Mouse (Mus musculus) brown adipose tissue, adult 24 weeks (tissue): ENCODE results near the gene Gpatch8. TPM values are rescaled to one million over a fixed set of nuclear protein-coding genes. Genes with fewer than 3 reads are reported as not detected.
A peak's percentile ranks its signal among the peaks of the same experiment; 100 is the strongest.
"Not testable (repeated sequence)": the region's sequence is repeated elsewhere in the genome, so short reads cannot be mapped to it uniquely, and the experiment has no call there.

Experiments
- H3K27ac ChIP-seq: fragments of 200-500 bp; replicated peaks from 2 replicates; pipeline ENCODE4 v1.5.1; 2012; ENCODE audit warnings: low read depth, mild to moderate bottlenecking, low read length
- H3K4me1 ChIP-seq: fragments of 200-500 bp; 2 replicates; pipeline ENCODE4 v1.6.1; 2012; ENCODE audit warnings: low read length, mixed read lengths; ENCODE audit not compliant: control insufficient read depth, insufficient read depth, insufficient read length
- H3K4me3 ChIP-seq: fragments of 200-500 bp; 2 replicates; pipeline ENCODE4 v1.5.1; 2012; ENCODE audit warnings: low read depth, mild to moderate bottlenecking, low read length, moderate library complexity; ENCODE audit not compliant: insufficient read depth
- polyA plus RNA-seq: library from polyadenylated mRNA; stranded (reverse); fragments of >200 nt; gene quantifications from 2 replicates; pipeline ENCODE4 v1.2.4, GENCODE M21; 2012; ENCODE audit not compliant: missing spikeins, insufficient read depth, insufficient read length

Gene Gpatch8
- polyA plus RNA-seq, 1 experiment = 15.2 TPM

DNA sequence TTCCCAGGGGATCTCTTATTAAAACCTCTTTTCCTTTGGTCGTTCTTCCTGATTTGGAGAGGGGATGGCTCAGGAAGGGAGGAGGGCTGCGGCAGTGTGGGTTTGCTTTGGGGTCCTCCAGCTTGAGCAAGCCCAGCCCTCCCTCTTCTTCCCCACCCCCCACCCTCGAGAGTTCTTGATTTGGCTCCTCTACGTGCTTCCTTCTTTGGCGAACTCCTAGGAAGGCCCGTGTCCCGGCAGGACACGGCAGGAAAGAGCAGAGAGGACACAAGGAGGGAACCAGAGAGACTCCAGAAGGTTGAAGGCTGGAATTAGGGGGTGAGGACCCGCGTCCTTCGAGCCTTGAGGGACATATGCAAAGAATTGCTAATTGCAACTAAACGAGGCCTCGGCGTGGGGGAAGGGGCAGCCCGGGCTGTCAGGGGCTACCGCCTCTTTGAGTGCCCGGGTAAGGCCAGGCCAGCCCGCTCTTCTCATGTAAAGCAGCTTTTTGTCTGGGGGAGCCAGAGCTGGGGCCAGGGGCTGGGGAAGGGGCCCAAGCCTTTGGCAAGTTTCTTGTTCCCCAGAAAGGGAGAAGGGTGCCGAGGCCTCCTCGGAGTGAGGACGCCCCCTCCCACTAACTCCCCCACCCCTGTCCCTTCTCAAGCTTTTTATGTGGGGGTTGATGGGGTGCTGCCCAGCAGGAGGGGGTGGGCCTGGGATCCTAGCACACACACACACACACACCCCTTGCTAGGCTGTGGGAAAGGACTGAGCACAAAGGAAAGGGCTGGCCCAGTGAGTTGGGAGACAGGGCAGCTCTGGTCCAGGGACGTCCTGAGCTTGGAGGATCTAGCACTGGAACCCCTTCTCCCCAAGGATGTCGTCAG lies 23.2 kb upstream of the Gpatch8 start, which contains the start of gene Gm11627:
Gm11627 (minus strand) TSS at position 297 of the 869 bp plus-strand sequence.
- peak within 1 kb of the TSS; percentile 51 for H3K4me3 ChIP-seq
- H3K4me1 ChIP-seq = no peaks in the 10 kb centered on the region
- no peak within 1 kb of the TSS for H3K27ac ChIP-seq

DNA sequence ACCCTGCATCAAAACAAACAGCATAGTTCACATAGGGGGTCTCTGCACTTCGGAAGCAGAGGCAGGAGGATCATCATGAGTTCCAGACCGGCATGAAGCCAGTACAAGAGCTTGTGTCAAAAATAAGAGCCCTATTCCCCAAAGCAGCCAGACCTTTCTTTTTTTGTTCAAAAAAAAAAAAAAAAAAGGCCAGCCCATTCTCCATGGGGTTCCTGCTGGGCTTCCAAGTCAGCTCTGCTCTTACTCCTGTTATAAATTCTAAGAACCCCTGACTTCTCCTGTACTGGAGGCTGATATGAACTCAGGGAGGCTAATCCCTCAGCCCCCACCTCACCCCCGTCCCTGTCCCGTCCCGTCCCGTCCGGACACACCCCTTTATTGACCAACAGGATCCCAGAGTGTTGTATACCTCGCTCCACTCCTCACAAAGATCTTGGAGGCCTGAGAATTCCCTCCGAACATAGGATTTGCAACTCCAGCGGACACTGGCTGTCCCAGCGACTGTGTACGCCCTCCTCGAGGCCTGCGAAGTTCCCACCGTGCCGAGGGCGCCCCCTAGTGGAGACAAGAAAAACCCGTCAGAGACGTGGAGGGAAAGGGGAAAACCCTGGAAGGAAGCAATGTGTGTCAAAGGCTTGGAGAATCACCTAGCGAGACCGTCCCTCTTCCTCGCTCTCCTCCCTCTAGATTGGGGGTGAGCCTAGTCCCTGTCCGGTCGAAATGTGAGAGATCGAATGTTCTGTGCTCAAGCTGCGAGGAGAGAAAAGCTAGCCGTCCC lies 22.3 kb upstream of the Gpatch8 start:
- Histone ChIP-seq H3K4me1 (no peaks in the 10 kb centered on the region), H3K27ac (no peak overlapping the region), H3K4me3 (peak overlapping the region; percentile 51)

DNA sequence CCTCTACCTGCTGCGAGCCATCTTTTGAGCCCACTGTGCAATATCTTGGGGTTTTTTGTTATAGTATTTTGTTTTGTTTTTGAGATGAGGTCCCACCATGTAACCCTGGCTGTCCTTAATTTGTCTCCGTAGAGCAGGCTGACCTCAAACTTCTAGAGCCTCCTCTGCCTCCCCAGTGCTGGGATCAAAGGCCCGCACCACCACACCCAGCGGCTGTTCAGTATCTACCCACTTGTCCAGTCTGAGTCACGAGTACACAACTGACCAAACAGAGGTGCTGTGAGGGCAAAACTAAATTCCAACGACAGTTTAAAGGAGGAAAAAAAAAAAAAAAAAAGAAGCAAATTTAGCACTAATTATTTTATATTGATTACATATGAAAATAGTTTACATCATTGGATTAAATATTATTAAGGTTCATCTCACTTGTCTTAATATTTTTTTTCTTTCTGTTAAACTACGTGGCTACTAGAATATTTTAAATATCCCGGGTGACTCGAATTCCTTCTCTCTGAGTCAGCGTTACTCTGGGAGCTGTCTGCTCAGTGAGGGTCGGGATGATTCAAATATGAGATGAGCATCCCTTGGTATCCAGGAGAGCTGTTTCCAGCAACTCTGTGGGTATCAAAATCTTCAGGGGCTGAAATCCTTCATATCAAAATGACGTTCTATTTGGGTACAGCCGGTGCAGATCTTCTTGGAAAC lies 20.0 kb upstream of the Gpatch8 start:
- no peak overlapping the region for H3K27ac ChIP-seq
- no peaks in the 10 kb centered on the region for H3K4me1 ChIP-seq
- no peak overlapping the region for H3K4me3 ChIP-seq

DNA sequence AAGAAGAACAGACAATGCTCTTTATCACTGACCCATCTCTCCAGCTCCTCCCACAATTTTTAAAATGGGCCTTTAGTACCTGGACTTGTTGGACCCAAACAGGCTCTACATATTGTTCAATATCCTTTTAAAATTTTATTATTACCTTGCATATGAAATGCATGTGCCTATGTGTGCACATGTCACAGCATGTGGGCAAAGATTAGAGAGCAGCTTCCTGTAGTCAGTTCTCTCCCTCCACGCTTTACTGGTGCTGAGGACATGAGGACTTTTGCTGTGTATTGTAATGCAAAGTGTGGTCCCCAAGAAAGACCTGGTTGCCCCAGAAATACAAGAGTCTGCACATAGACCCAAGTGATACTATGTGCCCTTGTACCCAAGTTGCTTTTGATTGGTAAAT lies 18.8 kb upstream of the Gpatch8 start:
- Histone ChIP-seq H3K27ac (no peak overlapping the region), H3K4me1 (no peaks in the 10 kb centered on the region), H3K4me3 (no peak overlapping the region)

DNA sequence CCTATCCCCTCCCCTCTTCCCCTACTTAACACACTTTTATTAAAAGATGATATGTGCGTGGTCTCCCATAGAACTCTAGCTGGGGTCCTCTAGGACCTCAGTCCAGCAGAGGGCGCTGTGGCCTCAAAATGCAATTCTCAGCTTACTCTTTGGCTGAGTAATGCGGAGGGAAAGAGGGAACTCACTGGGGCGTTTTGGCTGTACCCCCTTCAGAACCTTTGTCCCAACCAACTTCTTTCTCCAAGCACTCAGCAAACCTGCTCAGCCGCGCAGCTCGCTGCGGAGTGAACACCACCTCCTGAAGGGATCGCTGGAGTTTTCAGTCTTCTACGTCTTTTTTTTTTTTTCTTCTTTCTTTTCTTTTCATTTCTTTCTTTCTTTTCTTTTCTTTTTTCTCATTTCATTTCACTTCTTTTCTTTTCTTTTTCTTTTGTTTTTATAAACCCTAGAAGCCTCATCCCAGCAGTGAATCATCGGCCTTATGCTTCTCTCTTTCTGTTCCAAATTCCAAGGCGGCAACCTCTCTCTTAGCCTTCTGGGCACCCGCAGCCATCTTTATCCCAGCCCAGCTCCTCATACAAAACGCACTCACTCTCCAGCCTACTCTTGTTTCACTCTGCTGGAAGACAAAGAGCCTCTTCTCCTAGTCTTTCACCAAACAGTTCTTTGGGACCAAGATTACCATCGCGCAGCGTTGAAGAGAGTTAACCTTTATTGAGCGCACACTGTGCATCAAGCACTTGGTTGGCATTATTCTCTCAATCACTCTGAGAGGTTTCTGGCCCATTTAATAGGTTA lies 16.9 kb upstream of the Gpatch8 start:
- H3K4me1 ChIP-seq = no peaks in the 10 kb centered on the region
- H3K27ac ChIP-seq = no peak overlapping the region
- H3K4me3 ChIP-seq = peak overlapping the region; percentile 52

DNA sequence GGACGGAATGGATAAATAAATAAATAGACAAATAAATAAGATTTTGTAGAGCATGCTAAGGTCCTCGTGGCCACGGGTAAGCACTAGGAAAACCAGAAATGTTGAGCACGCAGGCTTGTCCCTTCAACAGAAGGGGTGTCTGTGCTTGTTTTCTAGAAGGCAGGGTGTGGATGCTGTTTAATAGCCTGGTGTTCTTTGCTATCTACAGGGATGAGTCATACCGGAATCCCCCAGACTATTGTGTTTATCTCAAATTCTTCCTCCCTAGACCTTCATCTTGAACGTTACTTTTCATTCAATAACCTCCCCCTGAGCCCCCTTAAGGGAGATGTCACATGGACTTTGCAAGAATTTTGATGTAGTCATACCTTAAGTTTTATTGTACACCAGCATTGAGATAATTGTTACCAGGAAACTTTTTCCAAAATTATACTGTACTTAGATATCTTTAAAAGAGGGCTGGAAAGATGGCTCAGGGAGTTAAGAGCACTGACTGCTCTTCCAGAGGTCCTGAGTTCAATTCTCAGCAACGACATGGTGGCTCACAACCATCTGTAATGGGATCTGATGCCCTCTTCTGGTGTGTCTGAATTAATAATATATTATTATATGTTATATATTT lies 12.7 kb upstream of the Gpatch8 start:
- Histone ChIP-seq H3K27ac (no peak overlapping the region), H3K4me1 (no peaks in the 10 kb centered on the region), H3K4me3 (no peak overlapping the region)

DNA sequence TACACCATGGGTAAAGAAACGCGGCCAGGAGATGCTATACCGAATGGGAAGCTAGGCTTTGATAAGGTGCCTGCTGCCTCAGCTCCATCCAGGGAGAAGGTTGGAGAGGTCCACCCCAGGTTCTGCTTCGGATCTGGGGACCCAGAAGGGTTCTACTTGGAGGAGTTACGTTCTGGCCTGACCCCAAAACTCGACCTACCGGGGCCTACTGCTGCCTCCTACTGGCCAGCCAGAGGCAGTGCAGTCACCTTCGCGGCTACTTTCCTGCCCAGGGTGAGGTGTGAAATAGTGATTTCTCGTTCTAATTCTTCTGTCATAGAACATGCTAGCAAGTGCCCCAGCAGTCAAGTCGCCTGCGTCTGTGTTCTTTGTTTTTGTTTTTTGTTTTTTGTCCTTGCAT lies 12.0 kb upstream of the Gpatch8 start:
- H3K4me3 ChIP-seq = no peak overlapping the region
- H3K4me1 ChIP-seq = no peaks in the 10 kb centered on the region
- no peak overlapping the region for H3K27ac ChIP-seq

DNA sequence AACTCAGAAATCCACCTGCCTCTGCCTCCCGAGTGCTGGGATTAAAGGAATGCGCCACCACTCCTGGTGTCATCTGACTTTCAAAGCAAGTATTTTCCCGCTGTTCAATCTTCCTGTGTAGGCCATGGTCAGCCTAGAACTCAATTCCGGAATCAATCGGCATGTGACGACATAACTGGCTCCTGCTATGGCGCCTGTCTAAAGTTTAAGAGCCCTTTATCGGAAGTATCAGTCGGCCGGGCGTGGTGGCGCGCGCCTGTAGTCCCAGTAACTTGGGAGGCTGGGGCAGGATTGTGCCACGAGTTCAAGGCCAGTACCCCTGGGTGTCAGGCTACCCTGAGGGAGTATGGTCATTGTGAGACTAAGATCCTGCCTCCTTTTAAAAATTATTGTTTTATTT lies 11.5 kb upstream of the Gpatch8 start:
- H3K4me3 ChIP-seq = no peak overlapping the region
- H3K4me1 ChIP-seq = no peaks in the 10 kb centered on the region
- H3K27ac ChIP-seq = no peak overlapping the region

DNA sequence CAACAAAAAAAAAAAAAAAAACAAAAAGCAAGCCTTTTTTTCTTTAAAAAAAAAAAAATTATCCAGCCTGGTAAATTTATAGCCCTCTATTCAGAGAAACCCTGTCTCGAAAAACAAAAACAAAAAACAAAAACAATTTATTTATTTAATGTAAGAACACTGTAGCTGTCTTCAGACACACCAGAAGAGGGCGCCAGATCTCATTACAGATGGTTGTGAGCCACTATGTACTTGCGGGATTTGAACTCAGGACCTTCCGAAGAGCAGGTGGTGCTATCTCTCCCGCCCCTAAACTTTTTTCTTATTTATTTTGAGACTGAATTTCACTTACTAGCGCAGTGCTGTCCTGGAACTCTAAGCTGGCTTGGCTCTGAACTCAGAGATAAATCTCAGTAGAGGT lies 11.0 kb upstream of the Gpatch8 start:
- H3K4me1 ChIP-seq = no peaks in the 10 kb centered on the region
- H3K4me3 ChIP-seq = no peak overlapping the region
- H3K27ac ChIP-seq = no peak overlapping the region

DNA sequence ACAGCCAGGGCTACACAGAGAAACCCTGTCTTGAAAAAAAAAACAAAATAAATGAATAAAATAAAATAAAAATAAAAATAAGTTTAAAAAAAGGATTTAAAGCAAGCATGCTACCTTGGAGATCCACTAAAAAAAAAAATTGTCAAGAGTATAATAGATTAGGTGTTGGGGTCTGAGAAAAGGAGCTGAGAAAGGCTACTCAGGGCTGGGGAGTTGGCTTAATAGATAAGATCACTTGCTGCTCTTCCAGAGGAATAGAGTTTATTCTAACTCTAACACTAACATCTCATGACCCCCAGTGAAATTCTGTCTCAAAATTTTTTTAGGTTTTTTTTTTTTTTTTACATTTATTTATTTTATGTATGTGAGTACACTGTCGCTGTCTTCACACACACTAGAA lies 10.1 kb upstream of the Gpatch8 start:
- no peak overlapping the region for H3K4me3 ChIP-seq
- H3K27ac ChIP-seq = no peak overlapping the region
- no peaks in the 10 kb centered on the region for H3K4me1 ChIP-seq

DNA sequence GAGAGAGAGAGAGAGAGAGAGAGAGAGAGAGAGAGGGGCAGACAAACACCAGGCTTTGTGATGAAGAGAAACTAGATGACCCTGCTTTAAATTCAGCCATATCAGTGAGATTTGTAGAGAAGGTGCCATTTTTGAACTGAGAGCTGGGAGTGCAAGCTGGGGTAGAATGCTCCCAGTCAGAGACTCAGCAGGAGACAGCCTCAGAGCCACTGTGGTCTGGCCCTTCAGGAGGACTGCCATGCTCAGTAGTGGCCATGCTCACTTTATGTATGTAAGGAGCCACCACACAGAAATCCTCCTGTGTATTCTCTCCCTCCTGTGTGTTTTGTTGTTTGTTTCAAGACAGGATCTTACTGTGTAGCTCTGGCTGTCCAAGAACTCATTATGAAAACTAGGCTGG lies 9.5 kb upstream of the Gpatch8 start:
- Histone ChIP-seq H3K27ac (no peak overlapping the region), H3K4me1 (no peaks in the 10 kb centered on the region), H3K4me3 (no peak overlapping the region)

DNA sequence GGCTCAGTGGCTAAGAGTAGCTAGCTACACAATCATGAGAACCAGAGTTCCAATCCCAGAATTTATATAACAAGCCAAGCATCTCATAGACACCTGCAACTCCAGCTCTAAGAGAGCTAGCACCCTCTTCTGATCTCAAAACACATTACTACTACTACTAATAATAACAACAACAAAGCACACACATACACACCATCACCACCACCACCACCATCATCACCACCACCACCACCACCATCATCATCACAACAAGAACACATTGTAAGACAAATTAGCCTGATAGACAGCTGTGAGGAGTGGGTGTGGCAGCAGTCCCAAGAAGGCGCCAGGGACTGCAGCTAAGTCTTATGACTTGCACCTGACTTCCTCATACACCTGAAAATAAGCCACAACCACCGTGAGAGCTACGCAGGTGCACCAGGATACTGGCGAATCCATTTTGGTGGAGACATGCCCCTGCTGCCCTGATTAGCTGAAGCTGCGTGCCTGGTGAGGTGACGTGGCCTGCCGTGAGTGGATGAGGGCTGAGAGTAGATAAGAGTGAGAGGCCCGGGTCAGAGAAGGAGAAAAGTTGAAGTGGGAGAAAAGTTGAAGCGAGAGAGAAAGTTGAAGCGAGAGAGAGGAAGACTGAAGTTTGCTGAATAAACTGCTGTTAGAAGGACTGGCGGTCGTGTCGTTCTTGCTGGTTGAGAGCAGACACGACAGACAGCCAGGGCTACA lies 8.9 kb upstream of the Gpatch8 start:
- H3K4me3 ChIP-seq, H3K27ac ChIP-seq, H3K4me1 ChIP-seq: not testable (repeated sequence)

DNA sequence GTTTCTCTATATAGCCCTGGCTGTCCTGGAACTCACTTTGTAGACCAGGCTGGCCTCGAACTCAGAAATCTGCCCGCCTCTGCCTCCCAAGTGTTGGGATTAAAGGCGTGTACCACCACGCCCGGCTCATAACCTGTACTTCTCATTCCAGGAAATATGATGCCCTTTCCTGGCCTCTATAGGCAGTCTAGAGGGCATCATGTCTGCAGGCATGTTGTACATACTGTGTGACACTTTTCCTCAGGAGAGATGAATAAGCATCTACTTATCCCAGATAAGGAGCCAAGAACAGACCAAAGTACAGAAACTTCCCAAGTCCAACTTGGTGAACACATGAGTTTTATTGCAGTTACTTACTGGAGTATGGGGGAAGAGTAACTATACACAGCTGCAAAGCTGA lies 2.5 kb upstream of the Gpatch8 start:
- no peak overlapping the region for H3K4me3 ChIP-seq
- H3K27ac ChIP-seq = no peak overlapping the region
- peaks cover 8% of the 10 kb centered on the region for H3K4me1 ChIP-seq

DNA sequence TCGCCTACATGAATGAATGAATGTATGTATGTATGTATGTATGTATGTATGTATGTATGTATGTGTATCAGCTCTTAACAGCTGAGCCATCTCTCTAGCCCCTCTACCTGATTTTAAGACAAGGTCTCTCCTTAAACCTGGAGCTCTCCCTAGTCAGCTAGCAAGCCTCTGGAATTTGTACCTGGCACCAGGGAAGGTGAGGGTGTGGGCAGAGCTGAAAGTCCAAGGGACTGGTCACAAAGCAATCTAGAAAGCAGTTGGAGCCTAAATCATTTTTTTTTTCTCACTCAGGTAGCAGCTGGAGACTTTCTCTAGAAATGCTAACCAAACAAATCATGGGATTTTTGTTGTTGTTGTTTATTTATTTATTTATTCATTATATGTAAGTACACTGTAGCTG lies 1.2 kb upstream of the Gpatch8 start:
- Histone ChIP-seq H3K4me1 (peaks cover 8% of the 10 kb centered on the region), H3K27ac (no peak overlapping the region), H3K4me3 (no peak overlapping the region)
